Comparison of ENCODE assay signal across 8 mouse cellular contexts in the genomic region with DNA sequence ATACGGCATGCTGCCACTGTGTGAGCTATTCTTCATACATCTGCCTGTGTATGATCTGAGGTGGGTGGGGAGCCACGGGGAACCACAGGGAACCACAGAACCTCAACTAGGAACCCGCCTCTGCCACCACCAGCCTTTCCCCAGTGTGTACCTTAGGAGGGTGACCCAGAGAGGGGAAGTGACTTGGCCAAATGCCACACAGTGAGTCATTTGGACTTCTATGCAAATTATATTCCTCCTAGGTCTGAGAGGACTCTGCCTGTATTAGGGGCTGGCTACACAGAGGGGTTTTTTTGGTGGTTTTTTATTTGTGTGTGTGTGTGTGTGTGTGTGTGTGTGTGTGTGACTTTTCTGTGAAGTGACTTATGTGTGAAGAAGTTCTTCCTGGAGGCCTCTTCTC. TPM values are rescaled to one million over a fixed set of nuclear protein-coding genes. Genes with fewer than 3 reads are reported as not detected.
A peak's percentile ranks its signal among the peaks of the same experiment; 100 is the strongest.
DNase-seq lines count a peak whose midpoint lies in the region; ATAC-seq and TF ChIP-seq lines count a peak whose summit lies in the region.

No protein-coding gene starts in this region.

- H3K4me1 ChIP-seq in heart, embryonic 12.5 days (replicated peaks) = peaks cover 22% of the 10 kb centered on the region
- H3K4me1 ChIP-seq in lung, adult 2 months (ENCODE audit: control insufficient read depth, insufficient read depth, low read length) = peaks cover 9% of the 10 kb centered on the region
- H3K4me1 ChIP-seq in stomach, embryonic 16.5 days (ENCODE audit: control insufficient read depth, insufficient read depth, low read length) = no peaks in the 10 kb centered on the region

- H3K27ac ChIP-seq in heart, embryonic 12.5 days (ENCODE audit: poor library complexity, severe bottlenecking) = no peak overlapping the region
- no peak overlapping the region for H3K27ac ChIP-seq in stomach, embryonic 16.5 days (ENCODE audit: low read length)

- peak; percentile 47; the same call in 1 of the 2 replicates for ATAC-seq in heart, embryonic 12.5 days (ENCODE audit: insufficient number of reproducible peaks, low FRiP score)
- peak; percentile 52; the same call in 1 of the 2 replicates for ATAC-seq in stomach, embryonic 16.5 days (ENCODE audit: insufficient read depth, low FRiP score)

- H3K36me3 ChIP-seq in heart, embryonic 12.5 days = no peaks in the 10 kb centered on the region
- no peaks in the 10 kb centered on the region for H3K36me3 ChIP-seq in stomach, embryonic 16.5 days (ENCODE audit: control insufficient read depth, insufficient read depth, low read length)

- H3K27me3 ChIP-seq in heart, embryonic 12.5 days (replicated peaks) = no peaks in the 10 kb centered on the region
- no peaks in the 10 kb centered on the region for H3K27me3 ChIP-seq in stomach, embryonic 16.5 days (ENCODE audit: control insufficient read depth, insufficient read depth, low read length)

- H3K4me2 ChIP-seq in heart, embryonic 12.5 days = no peak overlapping the region
- H3K4me2 ChIP-seq in stomach, embryonic 16.5 days (ENCODE audit: low read depth, low read length) = no peak overlapping the region

- H3K9me3 ChIP-seq in heart, embryonic 12.5 days (replicated peaks) = no peaks in the 10 kb centered on the region
- no peaks in the 10 kb centered on the region for H3K9me3 ChIP-seq in stomach, embryonic 16.5 days (replicated peaks; ENCODE audit: control insufficient read depth, low read length)

- H3K4me3 ChIP-seq in heart, embryonic 12.5 days = no peak overlapping the region
- no peak overlapping the region for H3K4me3 ChIP-seq in lung, adult 2 months (replicated peaks; ENCODE audit: extremely low read depth, low read depth, low read length)
- H3K4me3 ChIP-seq in stomach, embryonic 16.5 days (replicated peaks; ENCODE audit: low read length) = no peak overlapping the region

- 63% methylated on average over 3 of the region's 3 CpGs for WGBS in heart, embryonic 12.5 days
- WGBS in lung, adult 2 months = 24% methylated on average over 3 of the region's 3 CpGs
- 69% methylated on average over 3 of the region's 3 CpGs for WGBS in stomach, embryonic 16.5 days

- no peak for TF ChIP-seq POLR2A in lung, adult 2 months (IDR thresholded peaks at IDR 0.05; ENCODE audit: borderline replicate concordance, extremely low read depth, low read depth, low read length)

- TF ChIP-seq CTCF in lung, adult 2 months (IDR thresholded peaks at IDR 0.05; ENCODE audit: insufficient read depth, low read length) = no peak

- H3K9ac ChIP-seq in heart, embryonic 12.5 days = no peak overlapping the region
- no peak overlapping the region for H3K9ac ChIP-seq in stomach, embryonic 16.5 days (ENCODE audit: low read length)

- DNase-seq in thymus, postnatal 0 days (ENCODE audit: low spot score) = peak; percentile 21
- no peak for DNase-seq in thymus, adult 18-20 months
- peak; percentile 24 for DNase-seq in lung, adult 2 months
- DNase-seq in retina, embryonic 14.5 days (ENCODE audit: low spot score) = no peak
- DNase-seq in frontal cortex, adult 2 months (ENCODE audit: extremely low spot score in 1 of 2, low spot score in 1 of 2) = no peak
- no peak for DNase-seq in layer of hippocampus, postnatal 25 days (ENCODE audit: extremely low spot score in 1 of 2, low spot score in 1 of 2)

RNA-seq across cellular contexts. Expression of a gene that starts 9.9 kb away (rescaled TPM):
- polyA plus RNA-seq in thymus, postnatal 0 days (2015; fragmentation: Nextera tagmentation; extraction: Ambion mirVana) = 6.9 and 7.3 TPM in 2 replicates
- polyA plus RNA-seq in heart, embryonic 12.5 days (2016; fragmentation: Nextera tagmentation; extraction: Ambion mirVana) = 3.1 and 3.7 TPM in 2 replicates
- polyA plus RNA-seq in lung, adult 2 months (2012; rRNA removed) = 12.3 and 13.3 TPM in 2 replicates
- polyA plus RNA-seq in stomach, embryonic 16.5 days (2015; fragmentation: Nextera tagmentation; extraction: Ambion mirVana) = 3.0 and 3.5 TPM in 2 replicates
- 9.6 and 13.3 TPM in 2 replicates for polyA plus RNA-seq in frontal cortex, adult 2 months (2012; rRNA removed)
- total RNA-seq in layer of hippocampus, postnatal 25 days (2021) = 1 to 10 TPM; 2.5 to 3.7 TPM

Comparison
In these comparisons a context has a peak if more than half of its experiments do, and no peak if none do; other contexts are left out.
1. DNase-seq: peak in thymus, postnatal 0 days (single experiment) and lung, adult 2 months (single experiment); none in thymus, adult 18-20 months (0 of 2), retina, embryonic 14.5 days (single experiment), frontal cortex, adult 2 months (0 of 2) and layer of hippocampus, postnatal 25 days (0 of 2).